Mouse (Mus musculus): ENCODE data around the gene Cfdp1.

Gene Cfdp1

DNA sequence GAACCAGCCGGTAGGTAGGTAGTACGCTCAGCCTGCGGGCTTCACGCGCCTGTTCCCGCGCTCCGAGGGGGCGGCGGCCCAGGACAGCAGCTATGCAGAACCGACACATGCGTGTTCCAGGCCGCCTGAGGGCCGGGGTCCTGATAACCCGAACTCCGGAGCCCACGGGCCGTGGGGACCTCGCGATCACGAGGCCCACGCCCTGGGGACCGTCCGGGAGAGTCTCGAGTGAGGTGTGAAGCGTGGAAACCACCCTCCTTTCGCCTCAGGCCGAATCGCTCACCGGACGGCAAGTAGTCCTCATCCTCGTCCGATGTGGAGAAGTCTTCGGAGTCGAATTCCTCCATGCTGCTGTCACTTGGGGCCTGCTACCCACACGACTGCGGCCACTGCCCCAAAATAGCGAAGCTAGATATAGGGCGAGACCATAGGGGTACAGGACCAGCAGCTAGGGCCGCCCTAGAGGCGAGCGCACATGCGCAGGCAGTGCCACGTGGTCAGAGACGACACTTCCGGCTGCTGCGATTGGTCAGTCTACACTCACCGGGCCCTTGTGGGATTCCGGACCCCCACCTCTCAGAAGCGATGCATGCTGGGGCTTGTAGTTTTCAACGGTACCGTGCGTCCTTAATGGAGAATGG, at the start of gene Cfdp1:
Cfdp1 (minus strand) TSS at position 431 of the 641 bp plus-strand sequence.
- peak; percentile 98 for DNase-seq (ENCODE audit: low read depth, low spot score)

DNA sequence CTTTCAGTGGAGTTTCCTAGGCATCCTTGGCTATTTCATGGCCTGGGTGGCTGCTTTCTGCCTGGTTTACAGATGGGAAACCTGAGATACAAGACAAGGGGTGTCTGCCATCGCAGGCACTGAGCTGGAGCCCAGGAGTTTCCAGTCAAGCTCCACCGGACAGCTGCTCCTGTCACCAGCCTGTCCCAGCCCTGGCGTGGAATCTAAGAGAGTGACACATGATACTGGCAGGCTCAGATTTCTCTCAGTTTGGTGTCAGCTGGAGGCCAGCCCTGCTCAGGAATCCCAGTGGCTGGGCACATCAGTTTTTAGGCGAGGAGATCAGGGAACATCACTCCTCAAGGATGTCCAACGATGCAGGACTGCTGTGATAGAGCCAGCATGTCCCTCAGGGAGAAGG, 48.0 kb upstream of the Cfdp1 start:
- DNase-seq (ENCODE audit: low read depth, low spot score) = no peak

DNA sequence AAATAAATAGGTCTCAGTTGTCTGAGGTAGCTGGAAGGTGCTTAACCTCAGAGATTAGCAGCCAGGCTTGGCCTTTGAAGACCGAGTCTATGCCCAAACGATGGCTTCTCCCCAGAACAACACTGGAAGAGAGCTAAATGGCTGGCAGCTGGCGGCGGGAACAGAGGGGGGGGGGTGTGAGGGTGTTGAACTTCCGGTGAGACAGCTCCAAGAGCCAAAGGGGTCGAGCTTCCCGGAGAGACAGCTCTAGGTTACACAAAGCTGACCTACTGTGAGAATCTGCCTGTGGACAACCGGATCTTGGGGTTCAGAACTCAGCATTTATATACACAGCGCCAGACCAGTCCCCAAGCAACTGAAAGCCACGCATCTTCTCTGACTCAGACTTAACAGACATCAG, 44.5 kb upstream of the Cfdp1 start:
- DNase-seq (ENCODE audit: low read depth, low spot score) = no peak

DNA sequence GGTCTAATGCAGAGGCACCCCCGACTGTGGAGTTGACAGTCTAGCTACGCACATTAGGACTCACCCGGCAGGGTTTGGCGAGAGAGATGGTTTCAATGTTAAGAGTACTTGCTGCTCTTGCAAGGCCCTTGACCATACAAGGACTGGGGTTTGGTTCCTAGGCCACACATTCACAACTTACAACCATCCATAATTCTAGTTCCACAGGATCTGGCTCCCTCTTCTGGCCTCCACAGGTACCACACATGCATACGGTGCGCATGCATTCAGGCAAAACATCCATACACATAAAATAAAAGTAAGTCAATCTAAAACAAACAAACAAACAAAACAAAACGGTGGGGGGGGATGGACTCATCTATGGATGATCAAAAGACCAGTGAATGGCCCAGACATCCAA, 40.9 kb upstream of the Cfdp1 start:
- DNase-seq (ENCODE audit: low read depth, low spot score) = peak; percentile 19

DNA sequence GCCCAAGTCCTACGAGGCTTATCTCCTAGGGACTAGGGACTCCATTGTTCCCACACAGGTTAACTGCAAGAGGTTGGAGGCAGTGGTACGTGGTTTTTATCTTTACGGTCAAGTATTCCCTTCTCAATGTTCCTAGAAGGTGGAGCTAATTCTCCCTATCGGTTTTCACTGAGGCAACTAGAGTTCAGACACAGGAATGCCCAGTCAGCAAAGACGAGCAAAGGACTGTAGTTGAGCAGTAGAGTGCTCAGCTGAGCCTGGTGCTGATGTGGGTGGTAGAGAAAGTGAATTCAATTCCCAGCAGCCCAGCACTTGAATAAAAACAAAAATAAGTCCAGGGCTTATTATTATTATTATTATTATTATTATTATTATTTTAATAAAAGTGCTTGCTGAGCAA, 38.5 kb upstream of the Cfdp1 start:
- no peak for DNase-seq (ENCODE audit: low read depth, low spot score)

DNA sequence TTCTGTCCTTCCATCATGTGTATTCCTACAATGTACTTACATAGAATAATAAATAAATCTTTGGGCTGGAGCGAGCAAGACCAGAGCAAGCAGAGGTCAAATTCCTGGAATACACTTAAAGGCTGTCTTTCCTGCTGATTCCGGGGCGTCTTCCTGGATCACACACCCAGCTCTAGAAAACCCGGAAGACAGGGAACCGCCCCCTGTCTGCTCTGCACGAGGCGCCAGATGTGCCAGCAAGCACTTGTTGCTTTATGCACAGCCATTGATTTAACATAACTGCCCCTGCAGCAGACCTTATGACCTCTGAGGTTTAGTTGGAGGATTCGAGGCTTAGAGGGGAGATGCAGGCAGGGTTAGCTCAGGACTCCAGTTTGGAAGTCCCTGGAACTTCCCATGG, 37.9 kb upstream of the Cfdp1 start:
- no peak for DNase-seq (ENCODE audit: low read depth, low spot score)

DNA sequence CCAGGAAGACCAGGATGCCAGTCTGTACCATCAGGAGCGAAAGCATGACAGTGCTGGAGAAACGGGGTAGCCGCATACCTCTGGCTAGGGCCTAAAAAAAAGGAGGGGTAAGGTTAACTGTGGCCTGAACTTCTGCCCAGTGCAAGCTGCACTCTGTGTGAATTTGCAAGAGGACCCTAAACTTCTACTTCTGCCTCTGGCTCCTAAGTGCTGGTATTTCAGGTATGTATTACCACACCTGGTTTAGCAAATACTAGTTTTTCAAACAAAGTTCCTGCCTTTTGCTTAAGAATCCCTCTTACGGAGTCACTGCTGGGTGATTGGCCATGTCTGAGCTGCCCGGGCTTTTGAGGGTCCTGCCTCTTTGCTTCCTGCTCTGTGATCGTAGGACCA, 36.8 kb upstream of the Cfdp1 start:
- no peak for DNase-seq (ENCODE audit: low read depth, low spot score)

DNA sequence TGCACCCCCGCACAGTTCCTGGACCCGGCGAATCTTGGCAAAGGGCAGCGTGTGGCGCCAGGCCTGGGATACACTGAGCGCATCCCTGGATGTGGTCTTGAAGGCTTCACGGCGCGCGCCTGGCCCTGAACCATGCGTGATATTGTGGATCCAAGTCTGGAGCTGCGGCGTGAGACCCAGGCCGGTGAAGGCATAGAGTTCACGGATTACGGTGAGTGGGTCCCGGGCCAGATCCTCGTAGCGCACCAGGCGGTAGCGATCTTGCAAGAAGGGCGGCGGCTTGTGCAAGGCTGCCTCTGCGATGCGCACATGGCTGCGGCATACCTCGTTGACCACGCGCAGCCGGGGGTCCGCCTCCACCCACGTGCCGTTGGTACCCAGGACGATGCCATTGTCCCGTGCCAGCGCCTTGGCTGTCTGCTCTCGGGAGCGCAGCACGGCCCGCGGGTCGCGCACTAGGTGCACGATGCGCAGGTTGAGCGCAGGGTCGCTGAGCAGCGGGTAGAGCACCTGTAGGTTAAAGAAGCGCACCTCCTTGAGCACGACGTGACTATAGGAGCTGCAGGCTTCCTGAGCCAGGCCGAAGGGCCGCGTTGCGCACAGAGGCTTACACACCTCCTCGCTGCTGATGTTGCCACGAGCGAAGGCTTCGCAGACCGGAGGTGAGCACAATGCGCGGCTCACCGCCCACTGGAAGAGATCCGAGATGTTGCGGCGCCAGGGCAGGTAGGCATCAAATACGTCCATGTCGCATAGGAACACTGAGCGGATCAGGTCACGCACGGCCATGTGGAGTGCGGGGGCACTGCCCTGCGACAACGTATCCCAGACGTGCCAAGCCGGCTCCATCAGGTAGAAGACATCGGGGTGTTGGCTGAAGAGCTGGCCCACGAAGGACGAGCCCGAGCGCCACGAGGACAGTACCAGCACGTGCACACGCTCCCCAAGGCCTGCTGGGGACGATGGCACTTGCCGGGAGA, 36.1 kb upstream of the Cfdp1 start:
- DNase-seq (ENCODE audit: low read depth, low spot score) = no peak

DNA sequence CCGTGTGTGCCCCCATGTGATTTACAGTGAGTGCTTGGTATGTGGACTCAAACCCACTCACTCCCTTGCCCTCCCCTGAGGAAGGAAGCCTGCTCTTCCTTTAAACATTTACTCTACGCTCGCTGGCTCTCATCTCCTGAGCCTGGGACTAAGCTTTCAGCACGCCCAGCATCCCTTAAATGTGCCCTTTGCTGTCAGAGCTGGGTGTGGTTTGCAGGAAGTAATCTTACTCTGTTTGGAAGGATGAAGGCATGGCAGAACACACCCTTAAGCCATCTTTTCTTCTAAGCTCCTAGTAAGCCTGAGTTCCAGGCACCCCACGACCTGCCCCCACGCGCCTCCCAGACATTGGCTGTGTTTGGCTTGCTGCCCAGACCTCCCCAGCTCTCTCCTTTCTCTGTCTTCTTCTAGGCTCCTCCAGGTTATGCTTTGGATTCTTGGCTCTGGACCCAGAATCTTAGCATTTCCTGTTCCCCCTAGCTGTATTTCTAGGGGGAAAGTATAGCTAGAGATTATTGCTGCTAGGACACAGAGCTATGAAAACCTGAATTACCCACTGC, 34.1 kb upstream of the Cfdp1 start:
- DNase-seq (ENCODE audit: low read depth, low spot score) = no peak

DNA sequence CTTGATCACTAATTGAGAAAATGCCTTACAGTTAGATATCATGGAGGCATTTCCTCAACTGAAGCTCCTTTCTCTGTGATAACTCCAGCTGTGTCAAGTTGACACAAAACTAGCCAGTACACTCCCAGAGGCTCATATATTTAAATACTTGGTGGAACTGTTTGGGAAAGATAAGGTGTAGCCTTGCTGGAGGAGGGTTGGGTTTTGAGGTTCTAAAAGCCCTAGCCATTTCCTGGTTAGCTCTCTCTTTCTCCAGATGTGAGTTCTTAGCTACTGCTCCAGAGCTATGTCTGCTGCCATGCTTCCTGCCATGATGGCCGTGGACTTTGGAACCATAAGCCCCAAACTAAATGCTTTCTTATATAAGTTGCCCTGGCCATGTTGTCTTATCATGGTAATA, 33.4 kb upstream of the Cfdp1 start:
- DNase-seq (ENCODE audit: low read depth, low spot score) = no peak

DNA sequence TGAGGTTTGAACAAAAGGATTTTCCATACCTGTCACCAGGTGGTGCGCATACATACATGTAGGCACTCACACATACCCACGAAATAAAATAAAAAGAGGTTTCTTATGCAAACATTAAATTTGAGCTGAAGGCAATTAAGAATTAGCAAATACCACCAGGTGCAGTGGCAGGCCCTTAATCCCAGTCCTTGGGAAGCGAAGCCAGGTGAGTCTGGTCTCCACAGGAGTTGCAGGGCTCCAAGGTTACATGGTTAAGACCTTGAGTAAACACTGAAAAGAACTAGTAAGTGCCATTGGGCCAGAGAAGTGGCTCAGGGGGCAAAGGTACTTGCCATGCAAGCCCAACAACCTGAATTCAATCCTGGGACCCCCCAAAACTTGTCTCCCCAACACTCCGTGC, 29.5 kb upstream of the Cfdp1 start:
- DNase-seq (ENCODE audit: low read depth, low spot score) = no peak

DNA sequence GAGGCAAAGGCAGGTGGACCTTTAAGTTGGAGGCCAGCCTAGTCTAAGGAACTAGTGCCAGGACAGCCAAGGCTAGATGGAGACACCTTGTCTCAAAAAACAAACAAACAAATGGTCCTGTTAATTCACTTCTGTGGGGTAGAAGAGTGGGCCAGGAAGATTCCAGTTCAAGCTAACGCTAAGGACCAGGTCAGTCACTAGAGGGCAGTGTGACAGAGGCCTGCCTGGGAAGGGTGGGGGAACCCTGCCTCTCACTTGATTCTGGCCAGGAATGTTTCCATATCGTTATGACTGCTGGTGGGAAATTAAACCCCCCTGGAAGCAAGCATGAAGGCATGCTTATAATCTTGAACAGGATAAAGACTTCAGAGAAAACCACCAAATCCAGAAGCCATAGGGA, 27.5 kb upstream of the Cfdp1 start:
- DNase-seq (ENCODE audit: low read depth, low spot score) = peak; percentile 76

DNA sequence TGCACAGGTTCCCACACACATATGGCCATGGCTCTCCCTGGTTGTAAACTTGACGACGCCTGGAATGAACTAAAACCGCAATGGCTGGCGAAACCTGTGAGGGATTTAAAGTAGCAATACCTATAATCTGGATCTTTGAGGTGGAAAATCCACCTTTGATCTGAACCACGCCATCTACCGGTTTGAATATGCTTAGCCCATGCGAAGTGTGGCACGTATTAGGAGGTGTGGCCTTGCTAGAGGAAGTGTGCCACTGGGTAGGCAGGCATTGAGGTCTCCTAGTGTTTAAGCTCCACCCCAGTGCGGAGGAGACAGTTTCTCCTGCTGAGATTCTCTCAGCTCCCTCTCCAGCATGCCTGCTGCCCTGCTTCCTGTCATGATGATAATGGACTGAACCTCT, 23.6 kb upstream of the Cfdp1 start:
- peak; percentile 59 for DNase-seq (ENCODE audit: low read depth, low spot score)

DNA sequence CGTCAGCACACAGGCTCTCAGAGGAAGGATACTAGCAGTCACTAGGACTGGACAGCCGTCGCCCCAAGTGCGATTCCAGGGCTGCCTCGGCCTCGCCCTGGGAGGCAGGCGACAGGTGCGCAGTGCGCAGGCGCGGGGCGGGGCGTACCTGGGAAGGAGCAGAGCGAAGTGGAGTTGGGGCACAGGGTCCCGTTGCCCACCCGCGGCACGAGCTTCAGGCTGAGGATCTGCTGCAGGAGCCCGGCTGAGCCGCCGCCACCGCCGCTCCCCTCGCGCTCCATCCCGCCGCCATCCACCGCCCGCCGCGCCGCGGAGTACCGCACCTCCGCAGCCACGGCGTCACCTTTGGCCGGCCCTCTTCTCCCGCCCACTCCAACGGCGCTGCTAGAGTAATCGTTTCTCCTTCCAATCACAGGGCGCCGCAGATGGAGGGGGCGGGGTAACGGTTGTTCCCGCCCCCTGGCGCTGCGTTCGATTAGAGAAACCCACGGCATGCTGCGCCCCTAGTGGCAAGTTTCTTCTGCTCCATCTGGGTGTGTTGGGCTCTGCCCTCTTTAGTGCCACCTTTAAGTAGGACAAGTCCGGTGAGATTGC, 22.4 kb upstream of the Cfdp1 start, which contains the start of gene Tmem170:
Tmem170 (minus strand) TSS at position 396 of the 594 bp plus-strand sequence.
- peak; percentile 99 for DNase-seq (ENCODE audit: low read depth, low spot score)

DNA sequence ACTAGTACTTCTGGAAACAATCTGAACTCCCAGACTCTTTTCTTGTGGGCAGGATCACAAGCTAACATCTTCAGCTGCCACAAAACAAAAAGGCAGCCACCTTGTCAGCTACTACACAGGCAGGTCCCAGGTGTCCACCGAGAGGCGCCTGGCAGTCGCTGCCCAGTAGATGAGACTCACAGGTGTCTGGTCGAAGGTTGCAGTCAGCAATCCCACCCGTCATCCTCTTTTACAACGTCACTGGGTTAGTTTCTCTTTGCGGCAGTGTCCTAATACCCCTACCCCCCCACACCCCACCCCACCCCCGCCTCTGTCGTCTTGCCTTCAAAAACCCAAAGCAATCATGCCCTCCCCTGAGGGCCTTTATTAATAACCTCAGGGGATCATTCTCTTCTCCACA, 21.7 kb upstream of the Cfdp1 start:
- DNase-seq (ENCODE audit: low read depth, low spot score) = peak; percentile 60

DNA sequence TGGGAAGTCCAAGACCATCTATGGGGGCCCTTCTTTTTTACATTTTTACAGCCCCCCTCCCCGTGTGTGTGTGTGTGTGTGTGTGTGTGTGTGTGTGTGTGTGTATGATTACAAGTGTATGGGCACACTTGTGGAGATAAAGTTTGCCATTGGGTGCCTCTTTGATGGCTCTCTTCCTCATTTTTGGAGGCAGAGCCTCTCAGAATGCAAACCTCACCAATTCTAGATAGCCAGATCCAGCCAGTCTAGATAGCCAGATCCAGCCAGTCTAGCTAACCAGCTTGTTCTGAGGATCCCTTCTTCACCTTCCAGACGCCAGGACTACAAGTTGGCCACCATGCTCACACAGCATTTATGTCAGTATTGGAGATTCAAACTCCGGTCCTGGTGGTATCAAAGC, 17.2 kb upstream of the Cfdp1 start:
- no peak for DNase-seq (ENCODE audit: low read depth, low spot score)

DNA sequence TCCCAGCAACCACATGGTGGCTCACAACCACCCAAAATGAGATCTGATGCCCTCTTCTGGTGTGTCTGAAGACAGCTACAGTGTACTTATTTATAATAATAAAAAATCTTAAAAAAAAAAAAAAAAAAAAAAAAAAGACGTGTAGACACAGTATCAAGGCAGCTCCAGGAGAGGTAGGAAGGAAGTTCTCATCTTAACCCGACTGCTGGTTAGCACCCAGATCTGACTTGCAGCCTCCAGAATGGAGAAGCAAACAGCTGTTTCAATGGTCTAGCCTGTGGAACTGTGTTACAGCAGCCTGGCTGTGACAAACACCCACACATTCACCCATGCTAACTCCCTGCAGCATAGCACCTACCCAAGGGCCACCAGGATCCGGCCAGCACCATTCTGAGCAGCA, 16.3 kb upstream of the Cfdp1 start:
- no peak for DNase-seq (ENCODE audit: low read depth, low spot score)

DNA sequence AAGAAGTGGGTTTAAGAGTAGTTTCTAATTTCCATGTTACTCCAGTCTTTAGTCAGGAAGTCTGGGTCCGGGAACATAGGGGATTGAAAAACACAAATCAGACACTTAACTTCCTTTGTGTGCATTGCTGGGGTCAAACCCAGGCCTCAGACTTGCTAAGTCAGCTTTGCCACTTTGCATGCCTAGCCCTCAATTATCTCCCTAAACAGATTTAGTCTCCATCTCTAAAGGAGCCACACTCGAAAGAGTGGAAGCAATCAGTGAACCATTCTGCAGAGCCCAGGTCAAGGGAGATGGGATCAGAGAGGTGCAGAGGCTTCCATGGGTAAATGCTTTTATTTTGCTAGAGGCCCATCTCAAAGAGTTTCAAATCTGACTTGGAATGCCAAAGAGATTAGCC, 14.6 kb upstream of the Cfdp1 start:
- DNase-seq (ENCODE audit: low read depth, low spot score) = no peak

DNA sequence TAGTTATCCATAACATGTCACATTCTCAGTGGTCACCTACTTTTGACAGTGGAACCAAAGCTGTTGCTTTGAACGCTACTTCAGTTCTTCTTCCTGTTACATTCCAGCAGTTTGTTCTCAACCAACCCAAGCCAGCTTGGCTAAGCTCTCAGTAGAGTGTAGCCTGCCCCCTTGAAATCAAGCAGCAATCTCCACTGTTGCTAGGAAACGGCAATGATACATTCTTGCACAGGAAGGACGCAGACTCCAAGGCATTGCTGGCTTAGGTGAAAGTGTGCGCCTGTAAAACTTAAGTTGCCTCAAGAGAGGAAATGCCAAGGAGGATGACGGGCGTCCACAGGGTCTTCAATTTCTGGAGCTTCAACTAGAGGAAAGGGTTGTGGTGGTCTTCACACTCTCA, 11.8 kb upstream of the Cfdp1 start:
- DNase-seq (ENCODE audit: low read depth, low spot score) = no peak

DNA sequence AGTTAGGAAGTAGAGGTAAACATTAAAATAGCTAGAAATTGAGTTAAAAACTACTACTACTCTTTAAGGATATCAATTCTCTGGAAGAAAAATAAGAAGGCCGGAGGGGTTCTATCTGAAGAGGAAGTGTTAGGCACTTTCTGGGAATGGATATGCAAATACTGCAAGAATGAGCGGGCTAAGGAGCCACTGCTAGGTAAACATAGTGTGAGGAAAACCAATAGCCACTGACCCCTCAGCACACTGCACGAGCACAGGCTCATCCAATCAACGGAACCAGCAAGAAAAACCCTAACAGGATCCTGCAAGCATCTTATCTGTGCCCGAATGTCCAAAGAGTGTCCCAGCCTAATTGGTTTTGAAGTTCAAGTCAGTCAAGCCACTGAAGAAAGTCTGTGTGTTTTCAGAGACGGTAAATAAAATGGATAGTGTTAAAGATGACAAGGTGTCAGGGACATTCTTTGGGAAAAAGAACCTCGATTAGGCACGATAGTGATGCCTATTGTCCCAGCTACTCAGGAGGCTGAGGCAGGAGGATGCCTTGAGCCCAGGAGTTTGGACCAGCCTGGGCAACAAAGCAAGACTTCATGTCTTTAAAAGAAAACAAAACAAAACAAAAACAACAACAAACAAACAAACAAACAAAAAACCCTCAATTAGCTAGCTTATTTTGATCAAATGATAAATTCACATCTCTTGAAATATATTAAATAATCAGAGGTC, 11.2 kb upstream of the Cfdp1 start:
- no peak for DNase-seq (ENCODE audit: low read depth, low spot score)

DNA sequence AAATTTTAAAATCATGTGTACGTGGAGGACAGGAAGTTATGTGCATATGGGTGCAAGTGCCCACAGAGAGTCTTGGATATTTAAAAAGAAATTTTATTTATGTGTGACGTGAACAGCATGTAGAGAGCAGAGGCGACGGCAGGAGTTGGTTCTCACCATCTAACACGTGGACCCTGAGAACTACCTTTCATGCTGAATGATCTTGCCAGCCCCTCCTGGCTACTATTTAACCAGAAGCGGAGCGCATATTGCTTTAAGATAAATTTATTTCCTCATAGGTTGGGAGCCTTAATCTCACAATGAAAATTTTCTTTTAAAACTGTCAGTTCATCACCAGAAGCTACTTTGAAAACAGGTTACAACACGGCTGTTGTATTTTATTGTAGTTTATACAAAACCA, 10.6 kb upstream of the Cfdp1 start:
- no peak for DNase-seq (ENCODE audit: low read depth, low spot score)

DNA sequence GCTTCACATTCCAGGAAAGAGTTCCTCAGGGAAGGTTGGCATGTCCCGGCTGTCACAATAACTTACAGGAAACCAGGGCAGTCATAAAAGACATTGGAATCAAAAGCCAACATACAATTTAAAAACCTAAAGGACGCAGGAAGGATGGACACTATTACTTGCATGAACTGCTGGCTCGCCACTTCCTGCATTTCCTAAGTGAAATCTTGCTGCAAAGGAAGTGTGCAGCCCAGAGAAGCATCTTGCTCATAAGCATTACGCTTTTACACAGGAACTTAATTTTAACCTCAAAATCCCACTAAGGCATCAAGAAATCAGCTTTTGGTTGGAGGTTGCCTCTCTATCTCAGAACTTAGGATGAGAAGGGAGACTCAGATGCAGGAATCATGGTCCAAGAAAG, 9.2 kb upstream of the Cfdp1 start:
- no peak for DNase-seq (ENCODE audit: low read depth, low spot score)
